Mouse (Mus musculus) forebrain, embryonic 10.5 days (tissue): ENCODE measurements around the gene Tfam. TPM values are rescaled to one million over a fixed set of nuclear protein-coding genes. Genes with fewer than 3 reads are reported as not detected.

Experiments used
- DNase-seq: peaks from one replicate; pipeline ENCODE4 v3.0.0-alpha.2; 2017; ENCODE audit warnings: low spot score; ENCODE audit errors: extremely low spot score
- H3K27ac ChIP-seq: fragments of 300-500 bp; sonication (generic); 2 replicates; pipeline ENCODE4 v1.5.1; 2016; ENCODE audit warnings: mild to moderate bottlenecking
- H3K27me3 ChIP-seq: fragments of 300-500 bp; sonication (generic); 2 replicates; pipeline ENCODE4 v1.6.1; 2016; ENCODE audit warnings: mild to moderate bottlenecking; ENCODE audit not compliant: poor library complexity, severe bottlenecking
- H3K36me3 ChIP-seq: fragments of 300-500 bp; sonication (generic); replicated peaks from 2 replicates; pipeline ENCODE4 v1.6.1; 2016; ENCODE audit warnings: mild to moderate bottlenecking, moderate library complexity
- H3K4me1 ChIP-seq: fragments of 300-500 bp; sonication (generic); 2 replicates; pipeline ENCODE4 v1.6.1; 2016
- H3K4me3 ChIP-seq: fragments of 300-500 bp; sonication (generic); 2 replicates; pipeline ENCODE4 v1.5.1; 2016; ENCODE audit warnings: mild to moderate bottlenecking, moderate library complexity
- H3K9me3 ChIP-seq: fragments of 300-500 bp; sonication (generic); 2 replicates; pipeline ENCODE4 v1.6.1; 2016; ENCODE audit warnings: mild to moderate bottlenecking, moderate library complexity
- WGBS: fragments of 180-500 bp; shearing (Covaris S2); methylation state at CpG from one replicate; pipeline ENCODE4 v1.1.7; 2016; 5-methylcytosine and 5-hydroxymethylcytosine counted together
- polyA plus RNA-seq: library from polyadenylated mRNA; unstranded; fragments of >200 nt; fragmentation: Nextera tagmentation; extraction: Ambion mirVana; gene quantifications from 2 replicates; pipeline ENCODE4 v1.2.1, GENCODE M21; 2016

The Tfam gene
- polyA plus RNA-seq: 88.3 and 88.5 TPM in 2 replicates

DNA sequence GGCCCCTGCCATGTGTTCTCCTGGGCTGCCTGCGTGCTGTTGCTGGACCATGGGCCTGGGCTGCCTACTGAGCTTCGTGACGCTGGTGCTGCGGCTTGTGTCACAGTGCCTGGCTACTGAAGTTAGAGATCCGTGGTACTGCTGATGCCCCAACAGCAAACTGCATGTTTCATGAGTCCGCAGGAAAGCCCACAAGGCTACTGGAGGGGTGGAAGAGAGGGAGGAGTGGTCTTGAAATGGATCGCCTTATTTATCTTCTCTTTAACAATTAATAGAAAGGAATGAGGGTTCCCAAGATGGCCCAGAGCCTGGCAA, at the start of gene Tfam:
TSS of gene Tfam (minus strand) at position 41 of the 315 bp plus-strand sequence.
- no peaks in the 10 kb centered on the region for H3K9me3 ChIP-seq
- H3K27me3 ChIP-seq: no peaks in the 10 kb centered on the region
- H3K27ac ChIP-seq: peak within 1 kb of the TSS; percentile 92
- WGBS: 8% methylated on average over 7 of the region's 7 CpGs
- DNase-seq: no peak
- H3K36me3 ChIP-seq: peaks cover 29% of the 10 kb centered on the region
- peak within 1 kb of the TSS; percentile 92 for H3K4me3 ChIP-seq
- H3K4me1 ChIP-seq: peaks cover 21% of the 10 kb centered on the region

DNA sequence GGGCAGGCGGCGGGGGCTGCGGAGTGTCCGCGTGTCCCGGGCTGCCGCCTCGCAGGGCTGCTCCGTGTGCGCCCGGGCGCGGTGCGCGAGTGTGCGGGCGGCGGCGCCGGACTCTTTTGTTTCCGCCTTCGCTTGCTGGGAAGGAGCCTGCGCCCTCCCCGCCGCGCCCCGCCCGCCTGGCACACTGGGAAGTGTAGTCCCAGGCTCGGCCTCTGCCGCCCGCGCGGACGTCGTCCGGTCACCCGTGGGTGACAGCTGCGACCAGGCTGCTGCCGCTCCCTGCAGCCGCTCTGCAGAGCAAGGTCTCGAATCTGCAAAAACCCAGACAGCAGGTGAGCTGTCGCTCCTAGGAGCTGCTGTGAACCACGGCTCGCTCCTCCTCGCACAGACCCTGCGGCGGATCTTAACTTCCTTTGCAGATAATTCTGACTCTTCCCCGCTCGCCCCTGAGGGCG, 47.1 kb upstream of the Tfam start, which contains the start of gene Ube2d1:
TSS of gene Ube2d1 (minus strand) at position 137 of the 455 bp plus-strand sequence.
- peak; percentile 82 for DNase-seq
- under 1% methylated on average over 50 of the region's 50 CpGs for WGBS

DNA sequence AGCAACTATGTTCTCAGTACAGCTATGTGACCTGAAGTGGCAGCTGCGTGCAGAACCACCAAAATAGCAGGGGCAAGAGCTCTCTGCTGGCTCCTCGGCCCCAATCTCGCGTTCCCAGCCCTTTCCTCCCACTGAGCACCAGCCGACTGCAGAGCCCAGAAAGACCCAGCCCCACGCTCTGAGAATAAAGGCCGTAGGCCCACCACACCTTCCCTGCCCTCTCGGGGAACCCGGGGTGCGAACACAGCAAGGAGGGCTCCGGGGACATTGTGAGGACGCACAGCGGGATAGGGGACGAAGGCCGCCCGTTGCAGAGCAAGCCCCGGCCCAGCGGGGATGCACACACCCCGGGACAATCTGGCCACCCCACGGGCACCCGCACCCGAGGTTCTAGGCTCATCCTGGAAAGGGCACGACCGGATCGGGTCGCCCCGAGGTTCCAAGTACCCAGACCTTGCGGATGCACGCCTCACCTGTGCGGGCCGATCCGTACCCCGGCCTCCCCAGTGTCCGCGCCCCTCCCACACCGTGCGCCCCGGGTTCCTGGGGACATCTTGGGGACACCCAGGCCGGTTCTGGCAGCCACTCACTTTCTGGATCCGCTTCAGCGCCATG, 46.5 kb upstream of the Tfam start:
- H3K4me3 ChIP-seq: peak overlapping the region; percentile 90
- under 1% methylated on average over 41 of the region's 41 CpGs for WGBS
- peaks cover 13% of the 10 kb centered on the region for H3K36me3 ChIP-seq
- peaks cover 46% of the 10 kb centered on the region for H3K4me1 ChIP-seq
- H3K9me3 ChIP-seq: no peaks in the 10 kb centered on the region
- peak; percentile 60 for DNase-seq
- H3K27ac ChIP-seq: peak overlapping the region; percentile 96
- H3K27me3 ChIP-seq: peaks cover 13% of the 10 kb centered on the region

More for the DNA sequence above, 47.1 kb upstream of the Tfam start, which contains the start of gene Ube2d1:
- Histone ChIP-seq H3K36me3 (peaks cover 7% of the 10 kb centered on the region), H3K27ac (peak within 1 kb of the TSS; percentile 96), H3K4me3 (peak within 1 kb of the TSS; percentile 90), H3K27me3 (peaks cover 13% of the 10 kb centered on the region), H3K9me3 (no peaks in the 10 kb centered on the region), H3K4me1 (peaks cover 46% of the 10 kb centered on the region)

DNA sequence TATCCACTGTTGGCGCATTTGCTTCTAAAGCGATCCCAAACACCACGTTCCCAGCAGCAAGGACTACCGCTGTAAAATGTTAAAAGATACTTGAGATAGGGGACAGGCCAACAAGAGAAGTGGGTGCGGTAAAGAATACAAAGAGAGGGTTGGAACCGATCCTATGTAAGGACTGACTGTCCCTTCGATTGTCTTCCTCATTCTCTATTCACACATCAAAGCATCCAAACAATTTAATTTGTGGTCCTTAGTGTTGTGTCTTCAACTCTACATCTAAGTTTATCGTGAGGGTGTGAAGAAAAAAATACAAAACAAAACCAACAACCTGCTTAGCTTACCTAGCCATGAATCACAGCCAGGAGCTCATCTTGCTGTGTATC, 46.0 kb upstream of the Tfam start:
- DNase-seq: no peak
- H3K27ac ChIP-seq: peak overlapping the region; percentile 96
- peaks cover 13% of the 10 kb centered on the region for H3K27me3 ChIP-seq
- peaks cover 15% of the 10 kb centered on the region for H3K36me3 ChIP-seq
- peak overlapping the region; percentile 90 for H3K4me3 ChIP-seq
- H3K4me1 ChIP-seq: peaks cover 46% of the 10 kb centered on the region
- no peaks in the 10 kb centered on the region for H3K9me3 ChIP-seq
- 24% methylated on average over 8 of the region's 8 CpGs for WGBS

DNA sequence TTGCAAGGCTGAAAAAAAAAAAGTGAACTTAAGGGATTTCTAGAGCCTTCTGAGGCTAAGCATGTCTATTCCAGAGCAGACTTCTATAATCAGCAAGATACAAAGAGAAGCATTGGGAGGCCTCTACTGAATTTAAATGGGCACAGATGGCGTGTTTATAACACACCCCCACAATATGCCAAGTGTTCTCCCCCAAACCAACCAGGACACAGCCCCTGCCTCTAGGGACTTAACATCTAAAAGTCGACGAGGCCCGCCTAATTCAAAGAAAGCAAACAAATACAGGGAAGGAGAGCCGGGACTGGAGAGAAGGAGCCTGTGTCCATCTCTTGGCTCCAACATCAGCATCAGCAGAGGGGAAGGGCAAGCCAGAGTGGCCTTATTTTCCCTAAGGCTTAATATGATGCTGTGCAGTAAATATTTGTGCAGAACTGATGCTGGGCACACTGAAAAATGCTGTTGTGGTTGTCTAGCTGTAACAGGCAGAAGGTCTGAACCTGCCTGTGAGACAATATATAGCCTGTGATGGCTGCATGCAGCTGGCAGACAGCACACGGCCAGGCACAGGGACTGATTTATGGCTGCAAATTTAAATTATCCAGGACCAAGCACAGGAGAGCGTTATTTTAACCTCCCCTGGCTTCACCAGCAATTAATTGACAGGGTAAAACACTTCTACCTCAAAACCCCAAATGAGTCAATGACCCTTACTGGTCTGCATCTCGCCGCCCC, 35.1 kb upstream of the Tfam start:
- Histone ChIP-seq H3K36me3 (peaks cover 28% of the 10 kb centered on the region), H3K4me3 (no peak overlapping the region), H3K9me3 (no peaks in the 10 kb centered on the region), H3K27ac (no peak overlapping the region), H3K27me3 (no peaks in the 10 kb centered on the region), H3K4me1 (peaks cover 6% of the 10 kb centered on the region)
- WGBS: 79% methylated on average over 9 of the region's 9 CpGs
- DNase-seq: no peak

DNA sequence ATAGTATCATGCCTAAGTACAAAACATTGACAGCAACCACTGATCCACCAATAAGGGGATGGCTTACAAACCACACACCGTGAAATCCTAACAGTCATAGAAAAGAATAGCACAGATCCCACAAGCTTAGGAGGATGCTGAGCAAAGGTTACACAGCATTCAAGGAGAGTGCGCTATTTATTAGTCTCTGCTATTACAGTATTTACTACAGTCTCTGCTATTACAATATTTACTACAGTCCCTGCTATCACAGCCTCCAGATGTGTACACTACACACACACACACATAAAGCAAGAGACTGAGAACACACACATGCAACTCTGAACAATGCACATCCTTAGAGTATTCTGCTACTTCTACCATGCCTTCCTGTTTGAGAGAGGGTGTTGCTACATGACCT, 29.9 kb upstream of the Tfam start:
- Histone ChIP-seq H3K36me3 (peaks cover 3% of the 10 kb centered on the region; the same call in 1 of the 2 replicates), H3K4me1 (peaks cover 5% of the 10 kb centered on the region; the same call in 1 of the 2 replicates), H3K27me3 (no peaks in the 10 kb centered on the region), H3K9me3 (no peaks in the 10 kb centered on the region), H3K27ac (no peak overlapping the region), H3K4me3 (no peak overlapping the region)
- DNase-seq: no peak
- 95% methylated on average over 2 of the region's 2 CpGs for WGBS

DNA sequence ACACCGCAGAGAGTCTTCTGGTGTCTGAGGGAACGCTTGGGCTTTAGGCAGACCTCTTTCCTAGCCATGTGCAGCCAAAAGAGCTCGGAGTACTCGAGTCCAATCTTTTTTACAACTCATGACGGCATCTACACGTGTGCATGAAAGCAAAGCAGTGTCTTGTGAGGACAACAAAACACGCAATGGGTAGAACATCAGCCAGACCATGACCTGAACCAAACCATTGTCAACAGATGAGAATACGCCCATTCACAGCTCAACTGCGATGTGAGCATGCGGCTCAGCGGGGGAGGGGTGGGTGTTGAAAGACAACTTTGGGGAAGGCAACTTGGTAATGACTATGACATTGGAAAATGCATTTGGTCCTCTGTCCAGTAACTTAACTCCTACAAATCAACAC, 29.4 kb upstream of the Tfam start:
- Histone ChIP-seq H3K27me3 (no peaks in the 10 kb centered on the region), H3K27ac (no peak overlapping the region), H3K4me1 (0 out of 2 replicates have a peak, but pooled peaks cover 5% of the 10 kb centered on the region), H3K9me3 (no peaks in the 10 kb centered on the region), H3K4me3 (no peak overlapping the region), H3K36me3 (peaks cover 8% of the 10 kb centered on the region)
- 88% methylated on average over 11 of the region's 11 CpGs for whole genome bisulfite sequencing
- DNase-seq: no peak

DNA sequence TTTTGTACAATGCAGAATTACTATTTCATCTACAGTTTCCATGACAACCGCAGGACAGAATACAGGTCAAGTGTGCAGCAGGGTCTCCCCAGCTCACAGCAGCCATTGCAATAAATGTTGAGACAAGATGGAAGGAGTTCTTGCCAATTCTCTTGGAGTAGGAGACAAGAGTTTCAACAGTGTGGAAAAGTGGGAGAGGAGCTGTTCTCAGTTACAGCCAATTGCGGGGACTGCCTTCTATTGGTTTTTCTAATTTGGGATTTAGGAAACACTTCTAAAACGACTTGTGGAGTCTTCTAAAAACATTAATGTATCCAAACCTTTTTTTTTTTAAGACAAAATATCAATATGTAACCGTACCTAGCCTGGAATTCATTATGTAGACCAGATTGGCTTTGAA, 27.0 kb upstream of the Tfam start:
- no peak for DNase-seq
- H3K27ac ChIP-seq: no peak overlapping the region
- H3K9me3 ChIP-seq: no peaks in the 10 kb centered on the region
- no peak overlapping the region for H3K4me3 ChIP-seq
- H3K27me3 ChIP-seq: no peaks in the 10 kb centered on the region
- peaks cover 32% of the 10 kb centered on the region for H3K36me3 ChIP-seq
- 91% methylated on average over 4 of the region's 4 CpGs for WGBS
- H3K4me1 ChIP-seq: peaks cover 12% of the 10 kb centered on the region; the same call in 1 of the 2 replicates

DNA sequence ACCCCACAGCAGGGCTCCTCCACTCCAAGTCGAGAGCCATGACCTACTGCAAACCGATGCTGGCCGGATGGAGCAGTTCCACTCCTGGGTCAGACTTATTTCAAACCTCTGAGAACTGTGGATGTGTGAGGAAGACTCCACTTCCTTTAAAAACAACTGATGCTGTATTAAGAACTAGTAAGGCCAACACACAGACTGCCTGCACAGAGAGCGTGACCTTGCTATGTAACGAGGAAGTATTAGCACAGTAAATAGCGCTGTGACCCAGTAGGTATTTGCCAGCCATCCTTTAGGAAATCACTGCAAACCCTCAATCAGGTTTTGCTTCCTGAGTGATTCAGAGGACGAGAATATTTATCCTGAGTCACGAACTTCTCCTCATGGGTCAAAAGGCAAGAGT, 23.6 kb upstream of the Tfam start:
- H3K4me3 ChIP-seq: no peak overlapping the region
- H3K9me3 ChIP-seq: no peaks in the 10 kb centered on the region
- WGBS: 86% methylated on average over 8 of the region's 8 CpGs
- peaks cover 7% of the 10 kb centered on the region; the same call in 1 of the 2 replicates for H3K4me1 ChIP-seq
- H3K27me3 ChIP-seq: no peaks in the 10 kb centered on the region
- peaks cover 62% of the 10 kb centered on the region for H3K36me3 ChIP-seq
- H3K27ac ChIP-seq: no peak overlapping the region
- DNase-seq: no peak

DNA sequence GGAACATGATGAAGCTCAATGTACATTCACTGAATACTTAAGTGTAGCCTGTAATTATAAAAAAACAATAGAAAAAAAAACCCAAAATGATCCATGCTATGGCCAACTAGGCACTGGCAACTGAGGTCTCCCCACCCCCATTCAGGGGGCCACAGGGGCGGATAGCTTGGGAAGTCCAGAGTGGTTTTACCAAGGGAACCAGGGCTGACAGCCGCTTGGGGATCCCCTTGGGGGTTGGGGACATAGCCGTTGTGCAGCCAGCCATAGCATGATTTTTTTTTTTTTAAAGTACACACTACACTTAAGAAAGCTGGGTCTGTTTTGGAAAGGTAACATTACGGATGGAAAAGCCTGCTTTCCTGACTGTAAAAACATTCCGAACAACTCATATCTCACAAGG, 20.9 kb upstream of the Tfam start:
- WGBS: 84% methylated on average over 5 of the region's 5 CpGs
- Histone ChIP-seq H3K9me3 (no peaks in the 10 kb centered on the region), H3K4me3 (no peak overlapping the region), H3K27me3 (no peaks in the 10 kb centered on the region), H3K4me1 (peaks cover 7% of the 10 kb centered on the region; the same call in 1 of the 2 replicates), H3K27ac (no peak overlapping the region), H3K36me3 (peaks cover 87% of the 10 kb centered on the region)
- DNase-seq: no peak

DNA sequence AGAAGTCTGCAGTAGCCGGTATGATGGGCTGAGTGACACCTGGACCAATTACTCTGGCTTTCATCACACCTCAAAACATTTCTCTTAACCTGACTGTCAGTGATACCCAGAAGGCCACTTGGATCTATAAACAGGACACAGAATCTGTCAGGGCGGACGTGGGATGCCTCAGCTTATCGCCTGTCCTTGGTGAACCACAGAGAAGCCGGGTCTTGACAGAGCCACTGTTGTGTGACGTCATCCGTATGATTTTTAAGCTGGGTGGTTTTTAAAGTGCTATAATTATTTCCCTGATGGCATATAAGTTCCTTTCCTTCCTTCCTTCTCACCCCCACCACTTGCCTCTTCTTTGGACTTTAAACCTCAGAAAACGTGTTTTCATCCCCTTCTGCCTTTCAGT, 20.4 kb upstream of the Tfam start:
- no peak for DNase-seq
- H3K9me3 ChIP-seq: no peaks in the 10 kb centered on the region
- H3K4me3 ChIP-seq: no peak overlapping the region
- H3K27me3 ChIP-seq: no peaks in the 10 kb centered on the region
- 90% methylated on average over 8 of the region's 8 CpGs for WGBS
- peaks cover 87% of the 10 kb centered on the region for H3K36me3 ChIP-seq
- H3K4me1 ChIP-seq: peaks cover 7% of the 10 kb centered on the region; the same call in 1 of the 2 replicates
- no peak overlapping the region for H3K27ac ChIP-seq

DNA sequence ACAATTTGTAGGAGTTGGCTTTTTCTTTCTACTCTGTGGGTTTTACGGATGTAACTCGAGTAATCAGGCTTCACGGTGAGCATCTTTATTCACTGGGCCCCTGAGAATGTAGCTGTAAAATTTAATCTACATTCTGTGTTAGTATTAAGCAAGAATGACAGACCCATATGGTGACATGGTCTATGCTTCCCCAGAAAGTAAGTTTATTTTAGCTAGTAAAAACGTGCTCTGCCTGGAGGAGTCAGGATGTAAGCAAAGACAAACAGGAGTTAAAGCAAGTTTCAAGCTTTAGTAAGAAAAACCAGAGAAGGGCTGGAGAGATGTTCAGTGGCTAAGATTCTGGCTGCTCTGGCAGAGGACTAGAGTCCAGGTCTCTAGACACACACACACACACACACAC, 15.1 kb upstream of the Tfam start:
- Histone ChIP-seq H3K9me3 (no peaks in the 10 kb centered on the region), H3K27me3 (no peaks in the 10 kb centered on the region), H3K36me3 (peaks cover 38% of the 10 kb centered on the region), H3K4me3 (no peak overlapping the region), H3K27ac (no peak overlapping the region), H3K4me1 (no peaks in the 10 kb centered on the region)
- DNase-seq: no peak
- WGBS: 90% methylated on average over 4 of the region's 4 CpGs

DNA sequence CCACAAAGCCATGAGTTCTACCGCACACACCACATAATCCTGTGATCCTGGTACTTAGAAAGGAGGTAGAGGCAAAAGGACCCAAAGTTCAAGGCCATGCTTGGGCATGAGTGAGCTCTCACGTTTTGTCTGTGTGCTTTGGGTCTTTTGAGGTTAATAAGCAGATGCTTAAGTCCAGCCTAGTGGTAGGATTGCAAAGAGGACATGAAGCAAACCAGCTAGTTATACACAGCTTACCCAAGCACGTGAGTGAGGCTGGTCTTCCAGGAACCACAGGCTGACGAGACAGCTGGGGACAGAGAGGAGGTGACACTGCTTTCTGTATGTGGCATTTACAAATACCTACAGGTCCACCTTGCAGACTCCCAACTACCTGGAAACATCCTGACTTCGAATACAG, 14.3 kb upstream of the Tfam start:
- 84% methylated on average over 5 of the region's 5 CpGs for WGBS
- no peaks in the 10 kb centered on the region for H3K27me3 ChIP-seq
- H3K4me1 ChIP-seq: no peaks in the 10 kb centered on the region
- no peaks in the 10 kb centered on the region for H3K9me3 ChIP-seq
- H3K4me3 ChIP-seq: no peak overlapping the region
- DNase-seq: no peak
- peaks cover 31% of the 10 kb centered on the region for H3K36me3 ChIP-seq
- no peak overlapping the region for H3K27ac ChIP-seq
